Mouse (Mus musculus) cerebellum, postnatal 36 days (tissue): Measurements from ENCODE around the gene Pbld2.
A peak's percentile ranks its signal among the peaks of the same experiment; 100 is the strongest.

Source experiments
- DNase-seq, 2 experiments: peaks; one replicate each; pipeline ENCODE4 v3.0.0; 2021 to 2022; ENCODE audit warnings: mixed read lengths in 2 of 2

Gene Pbld2

DNA sequence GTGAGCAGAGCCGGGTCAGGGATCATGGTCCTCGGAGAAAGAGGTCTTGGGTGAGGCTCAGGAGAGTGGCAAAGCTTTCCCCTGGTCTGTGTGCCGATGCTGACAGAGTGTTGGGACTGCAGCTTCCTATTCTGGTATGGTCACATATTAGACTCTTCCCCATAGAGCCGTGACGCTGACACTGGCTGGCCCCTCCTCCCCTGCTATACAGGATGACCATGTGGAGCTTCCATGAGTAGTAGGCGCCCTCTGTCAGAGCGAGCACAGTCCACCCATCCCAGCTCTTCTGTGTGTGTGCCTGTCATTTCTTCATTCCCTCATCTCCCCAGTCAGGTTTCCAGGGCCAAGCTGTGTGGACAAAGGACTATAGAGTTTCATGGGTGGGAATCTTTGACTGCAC lies 39.2 kb downstream of the Pbld2 start:
- no peak for DNase-seq

DNA sequence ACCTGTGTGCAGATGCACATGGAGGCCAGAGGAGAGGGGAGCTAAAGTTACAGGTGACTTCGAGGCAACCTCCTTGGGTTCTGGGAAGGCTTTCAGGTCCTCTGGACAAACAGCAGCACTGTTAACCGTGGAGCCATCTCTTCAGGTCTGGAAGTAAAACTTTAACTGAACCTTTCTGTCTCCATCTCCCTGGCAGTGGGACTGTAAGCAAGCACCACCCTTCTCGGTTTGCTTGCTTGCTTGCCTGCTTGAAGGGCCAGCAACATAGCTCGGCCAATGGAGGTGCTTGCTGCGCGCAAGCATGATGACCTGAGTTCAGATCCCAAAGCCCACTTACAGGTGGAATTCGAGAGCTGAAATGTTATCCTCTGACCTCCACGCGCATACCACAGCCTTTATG lies 40.4 kb downstream of the Pbld2 start:
- no peak for DNase-seq

DNA sequence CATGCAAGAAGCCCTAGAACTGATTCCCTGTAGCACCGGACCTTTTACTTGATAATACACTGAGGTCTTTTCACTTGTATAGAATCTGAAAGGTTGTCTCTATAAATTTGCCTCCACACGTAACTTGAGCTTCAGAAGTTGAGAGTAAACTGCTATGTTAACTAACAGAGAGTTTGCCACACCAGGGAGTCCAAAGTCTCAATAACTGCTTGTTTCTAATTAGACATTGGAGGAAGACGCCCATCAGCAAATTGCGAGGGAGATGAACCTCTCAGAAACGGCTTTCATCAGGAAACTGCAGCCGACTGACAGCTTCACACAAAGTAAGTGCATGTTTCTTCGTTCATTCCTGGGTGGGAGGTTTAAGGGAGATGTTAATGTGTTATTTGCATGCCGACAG lies 41.4 kb downstream of the Pbld2 start:
- no peak for DNase-seq

DNA sequence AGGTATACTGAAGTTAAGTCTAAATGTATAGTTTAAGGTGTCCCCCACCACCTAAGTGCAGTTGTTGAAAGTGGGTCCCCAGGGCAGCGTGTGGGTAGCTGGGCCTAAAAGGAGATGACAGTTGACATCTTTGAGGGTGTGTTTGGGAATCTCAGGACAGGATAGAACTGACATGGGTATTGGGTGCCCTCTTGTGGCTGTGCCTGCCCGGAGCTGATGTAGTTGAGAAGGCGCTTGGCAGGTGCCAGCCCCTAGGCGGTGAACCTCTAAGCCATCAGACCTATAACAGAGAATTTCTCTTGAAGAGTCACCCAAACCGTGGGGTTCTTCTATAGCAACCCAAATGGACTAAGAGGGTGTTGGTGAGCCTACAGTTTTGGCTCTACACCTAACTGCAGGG lies 41.9 kb downstream of the Pbld2 start:
- DNase-seq, result peak; percentile 91

DNA sequence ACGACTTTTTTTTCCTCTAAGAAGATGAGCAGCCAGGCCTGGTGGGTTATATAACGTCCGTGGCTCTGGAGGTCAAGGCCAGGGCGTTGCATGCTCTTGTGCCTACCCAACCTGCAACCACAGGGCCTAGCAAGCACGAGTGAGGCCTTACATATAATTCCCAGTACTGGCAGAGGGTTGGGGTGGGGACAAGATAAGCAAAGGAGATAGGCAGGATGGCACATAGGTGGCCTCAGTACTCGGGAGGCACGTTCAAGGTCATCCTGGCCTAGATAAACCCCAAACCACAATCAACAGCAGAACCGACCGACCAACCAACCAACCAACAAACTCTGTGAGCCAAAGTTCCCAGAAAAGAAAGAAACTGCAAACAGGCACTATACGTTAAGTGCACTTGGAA lies 62.2 kb downstream of the Pbld2 start:
- DNase-seq, result no peak

DNA sequence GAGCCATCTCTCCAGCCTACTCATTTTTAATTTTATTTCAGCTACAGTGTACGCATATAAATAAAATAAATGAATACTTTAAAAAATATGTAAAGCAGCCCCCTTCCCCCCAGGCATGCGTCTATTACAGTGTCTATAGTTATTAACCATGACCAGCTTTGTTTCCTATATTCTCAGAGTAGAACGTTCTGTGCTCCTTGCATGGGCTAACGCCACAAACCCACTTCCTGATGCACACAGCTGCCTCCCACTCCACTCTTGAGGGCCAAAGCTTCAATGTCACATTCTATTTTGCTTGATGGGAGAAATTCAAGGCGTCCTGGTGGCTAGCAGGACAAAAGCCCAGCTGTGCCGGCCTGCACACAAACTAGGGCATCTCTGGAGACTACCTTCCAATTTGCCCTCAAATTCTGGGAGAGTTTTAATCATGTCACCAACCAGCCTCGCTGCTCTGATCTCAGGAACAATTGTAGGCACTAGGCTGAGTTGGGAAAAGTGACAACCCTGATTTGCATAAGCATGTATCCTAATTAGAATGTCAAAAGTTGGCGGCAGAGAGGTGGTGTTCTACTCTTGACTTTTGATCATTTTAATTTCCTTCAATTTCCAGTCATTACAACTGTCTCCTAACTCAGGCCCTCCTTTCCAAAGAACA lies 65.1 kb downstream of the Pbld2 start:
- DNase-seq, result no peak

DNA sequence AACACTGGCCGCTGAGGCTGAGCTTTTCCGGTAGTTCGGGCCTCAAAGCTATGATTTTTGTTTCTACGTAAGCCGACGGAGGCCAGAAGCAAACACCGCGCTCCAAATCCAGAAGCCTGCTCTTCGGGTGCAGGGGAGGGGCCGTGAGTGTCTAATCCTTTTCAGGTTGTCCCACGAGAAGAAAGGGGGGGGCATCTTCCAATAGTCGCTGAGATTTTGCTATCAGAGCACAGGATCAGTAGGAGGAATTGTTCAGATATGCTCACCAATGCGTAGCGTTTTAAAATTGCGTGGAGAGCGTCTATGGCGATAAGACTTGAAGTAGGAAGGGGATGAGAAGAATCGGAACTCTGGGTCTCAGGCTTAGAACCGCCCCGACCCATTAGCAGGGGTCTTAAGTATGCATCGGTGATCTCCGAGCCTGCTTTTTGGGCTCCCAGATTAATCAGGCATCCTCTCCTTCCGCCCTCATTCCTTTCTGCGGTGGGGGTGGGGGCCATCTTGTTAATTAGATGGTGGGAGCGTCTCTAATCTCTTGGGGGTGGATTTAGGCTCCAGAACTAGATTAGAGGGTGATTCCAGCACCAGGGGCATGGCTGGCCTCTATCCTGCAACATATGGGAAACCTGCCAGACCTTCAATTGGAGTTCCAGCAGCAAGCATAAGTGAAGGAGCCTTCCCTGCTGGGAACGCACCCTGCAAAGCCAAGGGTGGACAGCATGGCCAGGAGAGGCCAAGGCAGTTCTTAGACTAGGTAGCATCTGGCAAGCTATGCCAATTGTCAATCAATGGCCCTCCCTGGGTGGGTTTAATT lies 65.8 kb downstream of the Pbld2 start:
- peak; percentile 33 to 53 for DNase-seq

DNA sequence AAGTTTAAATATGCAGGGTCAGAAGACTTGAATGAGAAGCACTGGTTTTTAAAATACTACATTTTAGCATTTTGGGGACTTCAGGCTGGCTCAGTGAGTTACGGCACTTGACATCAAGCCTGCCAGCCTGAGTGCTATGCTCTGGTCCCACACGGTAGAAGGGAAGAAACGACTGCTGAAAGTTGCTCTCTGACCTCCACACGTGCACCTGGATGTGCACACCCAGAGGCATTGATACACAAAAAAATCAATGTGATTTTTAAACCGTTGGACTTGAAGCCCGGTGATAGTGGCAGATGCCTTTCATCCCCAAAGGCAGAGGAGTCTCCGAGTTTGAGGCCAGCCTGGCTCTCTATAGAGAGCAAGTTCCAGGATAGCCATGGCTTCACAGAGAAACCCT lies 67.8 kb downstream of the Pbld2 start:
- DNase-seq, result no peak

DNA sequence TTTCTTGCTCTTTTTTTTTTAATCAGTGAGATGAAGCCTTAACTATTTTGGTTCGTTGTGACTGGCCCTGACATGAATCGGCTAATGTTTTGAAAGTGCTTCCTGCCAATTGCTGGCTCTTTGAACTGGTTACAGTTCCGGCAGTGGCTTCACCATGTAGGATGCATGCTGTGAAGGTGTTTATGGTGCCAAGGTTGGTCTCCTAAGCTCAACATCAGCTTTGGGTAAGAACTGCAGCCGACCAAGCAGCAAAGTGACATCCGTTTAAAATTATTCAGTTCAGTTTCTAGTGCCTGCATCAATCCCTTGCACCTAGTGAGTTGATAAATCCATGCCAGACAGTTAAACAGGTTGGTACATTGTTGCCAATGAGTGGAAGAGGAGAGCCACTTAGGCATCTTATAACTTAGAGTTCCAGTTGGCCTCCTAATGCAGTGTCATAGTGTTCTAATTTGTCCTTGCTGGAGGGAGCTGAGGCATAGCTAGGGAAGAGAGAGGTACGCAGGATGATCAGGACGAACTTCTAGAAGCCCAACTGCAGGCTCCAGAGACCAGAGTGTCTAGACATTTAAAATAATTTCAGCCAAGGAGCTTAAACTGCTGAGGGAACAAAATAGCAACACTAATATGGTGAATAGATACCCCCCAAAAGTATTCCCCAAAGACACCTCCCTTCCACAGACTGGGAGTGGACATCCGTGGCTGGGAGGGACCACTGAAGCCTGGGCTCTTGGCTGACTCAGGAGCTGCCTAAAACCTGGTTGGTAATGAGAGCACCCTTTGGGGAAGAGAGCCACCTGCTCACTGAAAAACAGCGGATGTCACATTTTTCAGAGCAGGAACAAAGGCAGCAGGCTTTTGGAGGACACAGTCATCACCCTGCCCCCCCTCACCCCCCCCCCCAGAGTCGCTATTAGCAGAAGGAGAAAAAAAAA lies 68.8 kb downstream of the Pbld2 start:
- DNase-seq, result peak; percentile 64

DNA sequence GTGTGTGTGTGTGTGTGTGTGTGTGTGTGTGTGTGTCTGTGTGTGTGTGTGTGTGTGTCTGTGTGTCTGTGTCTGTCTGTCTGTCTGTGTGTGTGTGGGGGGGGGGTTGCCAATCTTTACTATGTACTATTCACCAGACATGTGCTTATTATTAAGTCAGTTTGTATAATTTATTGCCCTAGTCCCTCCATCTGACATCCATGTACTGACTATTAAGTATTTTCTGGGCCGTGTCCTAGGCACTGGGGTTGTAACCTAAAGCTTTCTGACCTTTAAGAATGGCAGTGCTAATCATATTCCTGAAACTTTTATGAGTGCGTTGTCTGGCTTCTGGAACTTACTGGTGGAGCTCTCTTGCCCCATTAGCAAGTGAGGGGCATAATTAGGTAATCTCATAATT lies 72.6 kb downstream of the Pbld2 start:
- DNase-seq, result no peak

DNA sequence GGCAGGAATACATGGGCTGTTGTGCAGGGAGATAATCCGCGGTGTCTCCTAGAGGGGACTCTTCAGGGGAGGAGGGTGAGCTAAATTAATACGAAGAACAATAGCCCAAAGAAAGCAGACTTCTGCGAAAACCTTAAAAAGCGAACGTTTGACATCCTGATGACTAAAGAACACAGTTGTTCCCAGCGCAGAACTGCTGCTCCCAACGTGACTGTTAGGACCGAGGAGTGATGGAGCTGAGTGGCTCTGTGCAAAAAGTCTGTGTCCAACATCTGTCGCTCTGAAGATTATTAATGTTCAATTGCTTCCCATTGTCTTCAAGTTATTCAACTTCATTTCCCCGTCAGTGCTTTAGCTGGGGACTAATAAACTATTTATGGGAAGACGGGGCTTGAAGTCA lies 74.1 kb downstream of the Pbld2 start:
- no peak for DNase-seq

DNA sequence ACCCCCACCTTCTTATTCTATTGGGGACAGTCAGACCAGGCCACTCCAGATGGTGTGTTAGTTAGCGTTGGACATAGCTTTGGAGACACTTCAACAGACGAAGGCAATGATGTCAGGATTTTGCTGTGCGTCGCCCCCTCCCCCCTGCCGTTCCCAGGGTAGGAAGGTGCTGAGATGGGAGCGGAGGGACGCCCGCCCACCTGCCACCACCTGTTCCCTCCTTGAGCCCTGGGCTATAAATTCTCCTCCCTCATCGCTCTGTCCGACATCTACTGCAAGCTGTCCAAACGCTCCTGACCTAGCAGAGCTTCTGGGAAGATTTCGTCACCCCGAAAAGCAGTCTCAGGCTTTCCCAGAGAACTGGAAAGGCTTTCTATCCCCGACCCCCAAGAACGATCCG lies 75.4 kb downstream of the Pbld2 start, which contains the start of gene Atoh7:
Atoh7 (plus strand) TSS at position 131 of the 400 bp plus-strand sequence.
- peak; percentile 92 to 94 for DNase-seq

DNA sequence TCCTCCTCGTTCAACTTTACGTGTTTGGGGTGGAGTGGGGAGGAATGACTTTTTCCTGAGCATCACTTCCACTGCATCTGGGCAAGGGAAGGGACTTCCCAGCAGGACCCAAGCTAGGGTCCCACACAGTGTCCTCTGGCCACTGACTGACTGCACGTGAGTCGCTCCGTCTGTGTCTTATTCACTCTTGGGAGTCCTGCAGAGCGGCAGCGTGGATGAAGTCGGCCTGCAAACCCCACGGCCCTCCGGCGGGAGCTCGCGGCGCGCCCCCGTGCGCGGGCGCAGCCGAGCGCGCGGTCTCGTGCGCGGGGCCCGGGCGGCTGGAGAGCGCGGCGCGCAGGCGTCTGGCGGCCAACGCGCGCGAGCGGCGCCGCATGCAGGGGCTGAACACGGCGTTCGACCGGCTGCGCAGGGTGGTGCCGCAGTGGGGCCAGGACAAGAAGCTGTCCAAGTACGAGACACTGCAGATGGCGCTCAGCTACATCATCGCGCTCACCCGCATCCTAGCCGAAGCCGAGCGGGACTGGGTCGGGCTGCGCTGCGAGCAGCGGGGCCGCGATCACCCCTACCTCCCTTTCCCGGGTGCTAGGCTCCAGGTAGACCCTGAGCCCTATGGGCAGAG lies 75.9 kb downstream of the Pbld2 start:
- DNase-seq, result peak; percentile 88 to 92

DNA sequence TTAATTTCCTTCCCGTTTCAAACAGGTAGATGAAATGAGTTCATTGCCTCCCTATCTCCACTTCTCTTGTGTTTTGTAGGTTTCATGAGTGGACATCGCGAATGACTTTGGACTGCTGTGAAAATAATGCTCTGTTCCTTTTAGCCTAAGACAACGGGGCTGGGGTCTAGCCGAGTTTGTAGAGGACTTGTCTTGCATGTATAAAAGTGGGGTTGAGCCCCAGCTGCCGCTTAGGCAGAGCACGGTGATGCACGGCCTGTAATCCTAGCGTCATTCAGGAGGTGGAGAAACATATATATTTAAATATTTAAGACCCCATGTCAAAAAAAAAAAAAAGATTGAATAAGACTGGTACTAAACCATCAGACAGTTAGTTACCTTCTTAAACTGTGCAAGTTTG lies 76.5 kb downstream of the Pbld2 start:
- no peak for DNase-seq
